Mouse (Mus musculus) embryonic fibroblast, embryonic 13.5 days (primary cell): ENCODE data around the gene Kptn.
A peak's percentile ranks its signal among the peaks of the same experiment; 100 is the strongest.

Experiments
- CTCF ChIP-seq: IDR thresholded peaks from 2 replicates; pipeline ENCODE4 v1.5.1; 2011; ENCODE audit warnings: mild to moderate bottlenecking, control low read depth, low read length, moderate library complexity, borderline replicate concordance; ENCODE audit not compliant: insufficient read depth
- POLR2A ChIP-seq: IDR thresholded peaks from 2 replicates; pipeline ENCODE4 v1.6.1; 2011; ENCODE audit warnings: low read depth, mild to moderate bottlenecking, control low read depth, low read length, moderate library complexity

DNA sequence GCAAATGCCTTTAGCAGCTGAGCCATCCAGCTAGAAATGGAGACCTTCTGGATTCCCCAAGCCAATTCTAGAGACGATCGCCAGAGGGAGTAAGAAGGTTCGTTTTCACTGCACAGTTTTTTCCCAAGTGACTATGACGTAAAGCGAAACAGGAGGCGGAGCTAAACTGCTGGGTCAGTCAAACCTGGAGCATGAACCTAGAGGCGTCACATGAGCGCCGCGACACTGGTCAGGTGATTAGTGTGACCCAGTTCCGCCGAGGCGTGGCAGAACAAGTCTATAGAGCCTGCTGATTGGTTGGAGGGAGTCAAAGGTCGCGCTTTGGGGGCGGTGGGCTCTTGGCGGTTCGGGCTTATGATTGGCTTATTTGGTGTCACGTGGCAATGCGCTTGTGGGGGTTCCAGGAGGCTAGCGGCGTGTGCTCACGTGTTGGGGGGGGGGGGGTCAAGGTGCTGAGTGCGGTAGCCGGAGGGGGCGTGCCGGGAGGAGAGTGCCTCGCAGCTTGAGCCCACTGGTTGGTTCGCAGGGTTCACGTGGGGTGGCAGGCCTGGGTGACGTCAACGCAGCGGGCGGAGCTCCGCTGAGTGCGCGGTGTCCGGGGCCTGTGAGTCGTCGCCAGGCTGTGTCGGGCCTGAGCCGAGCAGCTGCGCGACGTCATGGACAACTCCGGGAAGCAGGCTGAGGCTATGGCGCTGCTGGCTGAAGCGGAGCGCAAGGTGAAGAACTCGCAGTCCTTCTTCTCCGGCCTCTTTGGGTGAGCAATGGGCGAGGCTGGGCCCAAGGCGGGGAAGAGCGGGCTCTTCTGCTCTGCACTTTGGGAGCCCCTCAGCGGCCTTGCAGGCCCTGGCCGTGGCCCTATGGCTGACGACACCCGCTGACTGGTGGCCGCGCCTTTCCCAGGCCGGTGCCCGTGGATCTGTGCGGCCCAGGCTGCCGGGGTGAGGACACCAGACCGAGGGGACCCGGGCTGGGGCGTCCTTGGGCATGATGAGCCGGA is 21.4 kb upstream of the Kptn start, which contains the start of gene Napa:
- TF ChIP-seq CTCF (no peak), POLR2A (peak; percentile 100)
